Mouse (Mus musculus) embryonic fibroblast, embryonic 13.5 days (primary cell): ENCODE data around the gene Cemip2.

Source experiments
- CTCF ChIP-seq: IDR thresholded peaks from 2 replicates; pipeline ENCODE4 v1.5.1; 2011; ENCODE audit warnings: mild to moderate bottlenecking, control low read depth, low read length, moderate library complexity, borderline replicate concordance; ENCODE audit not compliant: insufficient read depth
- POLR2A ChIP-seq: IDR thresholded peaks from 2 replicates; pipeline ENCODE4 v1.6.1; 2011; ENCODE audit warnings: low read depth, mild to moderate bottlenecking, control low read depth, low read length, moderate library complexity

GRCm38 (mm10) chr19:21794569-21794968, 16.4 kb downstream of the Cemip2 start:
- TF ChIP-seq CTCF (no peak), POLR2A (no peak)
